Comparison of ENCODE assay signal across 17 mouse cellular contexts in genomic region chr15:95639829-95640134, GRCm38 (mm10). TPM values are rescaled to one million over a fixed set of nuclear protein-coding genes. Genes with fewer than 3 reads are reported as not detected.
DNase-seq lines count a peak whose midpoint lies in the region; ATAC-seq and TF ChIP-seq lines count a peak whose summit lies in the region.
"Had no signal": no experiment of that assay in that cellular context is flagged by ENCODE, and none has a peak within 500 bp of the region (broad histone marks: within the 10 kb centered on the region; RNA-seq: fewer than 3 reads in every experiment).

No protein-coding gene starts in this region.

- no peak for DNase-seq in kidney, postnatal 0 days (ENCODE audit: low spot score)
- no peak for DNase-seq in kidney, postnatal 36 days
- no peak for DNase-seq in hindbrain, postnatal 0 days (ENCODE audit: low spot score)
- DNase-seq in midbrain, postnatal 0 days (ENCODE audit: low spot score) = no peak
- no peak for DNase-seq in thymus, postnatal 36 days
- DNase-seq in gastrocnemius, adult 18-20 months (ENCODE audit: low spot score) = no peak
- no peak for DNase-seq in heart, postnatal 4 days
- DNase-seq: adrenal gland, adult 2 months; cerebellum, adult 9-10 months; gastrocnemius, postnatal 25 days; heart, postnatal 36 days; kidney, adult 2 months; left cerebral cortex, postnatal 4 days; lung, embryonic 14.5 days; thymus, adult 18-20 months had no signal

- H3K4me1 ChIP-seq in kidney, postnatal 0 days (replicated peaks; ENCODE audit: insufficient read depth, low read length) = no peaks in the 10 kb centered on the region
- H3K4me1 ChIP-seq in forebrain, embryonic 13.5 days = peaks cover 35% of the 10 kb centered on the region
- H3K4me1 ChIP-seq in hindbrain, postnatal 0 days (ENCODE audit: insufficient read depth, low read length) = peaks cover 5% of the 10 kb centered on the region; the same call in 1 of the 2 replicates
- 0 out of 2 replicates have a peak, but pooled peaks cover 3% of the 10 kb centered on the region for H3K4me1 ChIP-seq in midbrain, postnatal 0 days (ENCODE audit: insufficient read depth, low read length)
- H3K4me1 ChIP-seq: heart, embryonic 10.5 days had no signal

- H3K27me3 ChIP-seq in kidney, postnatal 0 days (ENCODE audit: insufficient read depth, low read length) = no peaks in the 10 kb centered on the region
- peaks cover 66% of the 10 kb centered on the region for H3K27me3 ChIP-seq in forebrain, embryonic 13.5 days
- H3K27me3 ChIP-seq in hindbrain, postnatal 0 days (ENCODE audit: insufficient read depth, low read length) = peaks cover 32% of the 10 kb centered on the region
- H3K27me3 ChIP-seq in midbrain, postnatal 0 days (ENCODE audit: insufficient read depth, low read length) = peaks cover 44% of the 10 kb centered on the region

- 41% methylated on average over 9 of the region's 9 CpGs for WGBS in kidney, postnatal 0 days
- WGBS in forebrain, embryonic 13.5 days = 5% methylated on average over 9 of the region's 9 CpGs
- 18% methylated on average over 9 of the region's 9 CpGs for WGBS in hindbrain, postnatal 0 days
- 29% methylated on average over 9 of the region's 9 CpGs for WGBS in midbrain, postnatal 0 days

- TF ChIP-seq CTCF in kidney, postnatal 0 days (IDR thresholded peaks at IDR 0.05; ENCODE audit: low read depth) = no peak
- TF ChIP-seq CTCF in hindbrain, postnatal 0 days (IDR thresholded peaks at IDR 0.05; ENCODE audit: low read depth) = no peak
- no peak for TF ChIP-seq CTCF in midbrain, postnatal 0 days (IDR thresholded peaks at IDR 0.05)

- H3K27ac ChIP-seq in kidney, postnatal 0 days = no peak overlapping the region
- H3K27ac ChIP-seq in forebrain, embryonic 13.5 days = no peak overlapping the region
- peak overlapping the region; percentile 48; the same call in 1 of the 2 replicates for H3K27ac ChIP-seq in hindbrain, postnatal 0 days
- H3K27ac ChIP-seq in midbrain, postnatal 0 days (ENCODE audit: low read depth, low read length) = no peak overlapping the region
- H3K27ac ChIP-seq: heart, embryonic 10.5 days had no signal

- ATAC-seq in kidney, postnatal 0 days (replicated peaks; ENCODE audit: low FRiP score, low read depth) = no peak
- peak; percentile 37; the same call in 1 of the 2 replicates for ATAC-seq in forebrain, embryonic 13.5 days
- no peak for ATAC-seq in hindbrain, postnatal 0 days
- ATAC-seq in midbrain, postnatal 0 days (ENCODE audit: low FRiP score) = no peak

- H3K9ac ChIP-seq in kidney, postnatal 0 days (ENCODE audit: low read depth, low read length) = no peak overlapping the region
- H3K9ac ChIP-seq in forebrain, embryonic 13.5 days = no peak overlapping the region
- no peak overlapping the region for H3K9ac ChIP-seq in hindbrain, postnatal 0 days (replicated peaks; ENCODE audit: low read length)
- H3K9ac ChIP-seq in midbrain, postnatal 0 days (replicated peaks; ENCODE audit: low read length, poor library complexity, severe bottlenecking) = no peak overlapping the region
- H3K9ac ChIP-seq: lung, embryonic 14.5 days had no signal

- no peak overlapping the region for H3K4me3 ChIP-seq in kidney, postnatal 0 days (replicated peaks; ENCODE audit: low read depth, low read length)
- H3K4me3 ChIP-seq in forebrain, embryonic 13.5 days = no peak overlapping the region
- peak overlapping the region; percentile 12; the same call in 1 of the 2 replicates for H3K4me3 ChIP-seq in hindbrain, postnatal 0 days (ENCODE audit: low read length)
- H3K4me3 ChIP-seq in midbrain, postnatal 0 days (ENCODE audit: low read depth, low read length) = peak overlapping the region; percentile 17; the same call in 1 of the 2 replicates
- H3K4me3 ChIP-seq: heart, embryonic 10.5 days had no signal

- H3K9me3 ChIP-seq in kidney, postnatal 0 days (replicated peaks; ENCODE audit: low read length) = no peaks in the 10 kb centered on the region
- no peaks in the 10 kb centered on the region for H3K9me3 ChIP-seq in forebrain, embryonic 13.5 days (replicated peaks)
- H3K9me3 ChIP-seq in hindbrain, postnatal 0 days (ENCODE audit: low read length) = no peaks in the 10 kb centered on the region
- no peaks in the 10 kb centered on the region for H3K9me3 ChIP-seq in midbrain, postnatal 0 days (ENCODE audit: low read length)
- H3K9me3 ChIP-seq: heart, embryonic 10.5 days had no signal

- H3K36me3 ChIP-seq in kidney, postnatal 0 days (ENCODE audit: insufficient read depth, low read length) = no peaks in the 10 kb centered on the region
- no peaks in the 10 kb centered on the region for H3K36me3 ChIP-seq in forebrain, embryonic 13.5 days (ENCODE audit: poor library complexity, severe bottlenecking)
- no peaks in the 10 kb centered on the region for H3K36me3 ChIP-seq in hindbrain, postnatal 0 days (ENCODE audit: insufficient read depth, low read length)
- no peaks in the 10 kb centered on the region for H3K36me3 ChIP-seq in midbrain, postnatal 0 days (ENCODE audit: insufficient read depth, low read length)
- H3K36me3 ChIP-seq: heart, embryonic 10.5 days had no signal

- H3K4me2 ChIP-seq in kidney, postnatal 0 days (ENCODE audit: low read length) = peak overlapping the region; percentile 38
- peak overlapping the region; percentile 43 for H3K4me2 ChIP-seq in forebrain, embryonic 13.5 days
- peak overlapping the region; percentile 44 for H3K4me2 ChIP-seq in hindbrain, postnatal 0 days (ENCODE audit: low read depth, low read length)
- peak overlapping the region; percentile 29; the same call in 1 of the 2 replicates for H3K4me2 ChIP-seq in midbrain, postnatal 0 days (ENCODE audit: low read depth, low read length, poor library complexity, severe bottlenecking)
- H3K4me2 ChIP-seq: lung, embryonic 14.5 days had no signal

RNA-seq across cellular contexts. Expression of gene Dbx2, which starts 16.0 kb away (rescaled TPM):
- polyA plus RNA-seq in kidney, postnatal 0 days (2015; fragmentation: Nextera tagmentation; extraction: Ambion mirVana) = 0.18 TPM in 1 of 2 replicates, not detected in the other
- 0.28 TPM in 1 of 2 replicates, not detected in the other for polyA plus RNA-seq in forebrain, embryonic 13.5 days (2015; fragmentation: Nextera tagmentation; extraction: Ambion mirVana)
- total RNA-seq in hindbrain, postnatal 0 days (2014; rRNA removed) = 8.3 and 11.4 TPM in 2 replicates
- 23.7 and 26.2 TPM in 2 replicates for polyA plus RNA-seq in hindbrain, postnatal 0 days (2015; fragmentation: Nextera tagmentation; extraction: Ambion mirVana)
- 4.9 and 5.8 TPM in 2 replicates for total RNA-seq in midbrain, postnatal 0 days (2014; rRNA removed)
- 18.4 and 23.0 TPM in 2 replicates for polyA plus RNA-seq in midbrain, postnatal 0 days (2015; fragmentation: Nextera tagmentation; extraction: Ambion mirVana)
- total RNA-seq in gastrocnemius, adult 18-20 months (2021) = under 1 TPM in 1 of 2 experiments, not detected in 1; 0.18 TPM
- total RNA-seq in heart, postnatal 4 days (2021) = not detected
- total RNA-seq: adrenal gland, adult 2 months; gastrocnemius, postnatal 25 days; heart, postnatal 36 days had no signal
- polyA plus RNA-seq: heart, embryonic 10.5 days; kidney, adult 2 months; lung, embryonic 14.5 days had no signal

Comparison
In these comparisons a context has a peak if more than half of its experiments do, and no peak if none do; other contexts are left out.
1. H3K4me3 ChIP-seq: peak in hindbrain, postnatal 0 days (single experiment) and midbrain, postnatal 0 days (single experiment); none in kidney, postnatal 0 days (single experiment) and forebrain, embryonic 13.5 days (single experiment).
2. Peak in every context shown above with its lines, with median percentiles within 50 percentile points of each other: H3K4me2 ChIP-seq.